Mouse (Mus musculus) myocyte (in vitro differentiated cells): ENCODE measurements around the gene Gfra4.
A peak's percentile ranks its signal among the peaks of the same experiment; 100 is the strongest.

Experiments
- CEBPB ChIP-seq: IDR thresholded peaks from 2 replicates; pipeline ENCODE4 v1.6.1; 2011; ENCODE audit warnings: mild to moderate bottlenecking, moderate library complexity; ENCODE audit not compliant: poor library complexity, insufficient read depth, severe bottlenecking
- E2F4 ChIP-seq: IDR thresholded peaks from one replicate; pipeline ENCODE4 v1.6.1; 2011; ENCODE audit warnings: mild to moderate bottlenecking, control low read depth, moderate library complexity; ENCODE audit not compliant: insufficient read depth
- MAX ChIP-seq: IDR thresholded peaks from one replicate; pipeline ENCODE4 v1.6.1; 2011; ENCODE audit warnings: low read depth, mild to moderate bottlenecking, control low read depth
- MYOD1 ChIP-seq, 3 experiments: IDR thresholded peaks; one replicate each; pipeline ENCODE4 v1.6.1; 2011; ENCODE audit warnings: control low read depth in 2 of 3, low read depth in 2 of 3, mild to moderate bottlenecking in 2 of 3, moderate library complexity in 1 of 3; ENCODE audit not compliant: insufficient read length in 2 of 3, control insufficient read depth in 1 of 3
- MYOG ChIP-seq, 3 experiments: IDR thresholded peaks; one replicate each; pipeline ENCODE4 v1.6.1; 2011; ENCODE audit warnings: control low read depth in 2 of 3, low read depth in 2 of 3, mild to moderate bottlenecking in 2 of 3; ENCODE audit not compliant: insufficient read length in 2 of 3, control insufficient read depth in 1 of 3, insufficient read depth in 1 of 3
- POLR2A ChIP-seq: IDR thresholded peaks from one replicate; pipeline ENCODE4 v1.6.1; 2011; ENCODE audit warnings: low read depth, mild to moderate bottlenecking, control low read depth, moderate library complexity; ENCODE audit not compliant: insufficient read length
- POLR2AphosphoS2 ChIP-seq: IDR thresholded peaks from one replicate; pipeline ENCODE4 v1.6.1; 2011; ENCODE audit warnings: low read depth, control low read depth; ENCODE audit not compliant: insufficient read length
- TCF12 ChIP-seq: IDR thresholded peaks from one replicate; pipeline ENCODE4 v1.6.1; 2011; ENCODE audit warnings: mild to moderate bottlenecking, control low read depth; ENCODE audit not compliant: poor library complexity, insufficient read depth, severe bottlenecking
- TCF3 ChIP-seq: IDR thresholded peaks from one replicate; pipeline ENCODE4 v1.6.1; 2011; ENCODE audit warnings: low read depth, control low read depth; ENCODE audit not compliant: insufficient read length
- USF1 ChIP-seq: IDR thresholded peaks from one replicate; pipeline ENCODE4 v1.6.1; 2011; ENCODE audit warnings: low read depth, mild to moderate bottlenecking, control low read depth, moderate library complexity

GRCm38 (mm10) chr2:131059377-131059776 lies 16.5 kb upstream of the Gfra4 start:
- TF ChIP-seq E2F4 (no peak), CEBPB (no peak), POLR2A (no peak), USF1 (no peak), MYOD1 (IDR thresholded peaks at IDR 0.05; ENCODE audit: control insufficient read depth in 1 of 3, insufficient read length in 2 of 3, low read depth in 2 of 3) (peak in 2 of 3 experiments; percentile 6 to 26), TCF3 (no peak), MYOG (IDR thresholded peaks at IDR 0.05; ENCODE audit: control insufficient read depth in 1 of 3, insufficient read depth in 1 of 3, insufficient read length in 2 of 3, low read depth in 2 of 3) (no peak), POLR2AphosphoS2 (no peak), MAX (no peak), TCF12 (no peak)
